Mouse (Mus musculus) midbrain, embryonic 11.5 days (tissue): ENCODE measurements around the gene Sbk3. TPM values are rescaled to one million over a fixed set of nuclear protein-coding genes. Genes with fewer than 3 reads are reported as not detected.

Experiments
- ATAC-seq: fragments of 200-750 bp; cut with Nextera tagmentation; 2 replicates; pipeline ENCODE4 v1.8.0; 2017; ENCODE audit warnings: moderate TSS enrichment, moderate library complexity; ENCODE audit not compliant: low FRiP score
- DNase-seq: peaks from one replicate; pipeline ENCODE4 v3.0.0; 2015; ENCODE audit warnings: low spot score; ENCODE audit errors: missing footprints
- H3K27ac ChIP-seq: fragments of 300-500 bp; sonication (generic); 2 replicates; pipeline ENCODE4 v1.5.1; 2014; ENCODE audit warnings: low read depth, low read length
- H3K27me3 ChIP-seq: fragments of 300-500 bp; sonication (generic); 2 replicates; pipeline ENCODE4 v1.6.1; 2014; ENCODE audit warnings: mild to moderate bottlenecking, low read length, moderate library complexity, mixed read lengths; ENCODE audit not compliant: control insufficient read depth, insufficient read depth
- H3K36me3 ChIP-seq: fragments of 300-500 bp; sonication (generic); 2 replicates; pipeline ENCODE4 v1.6.1; 2014; ENCODE audit warnings: mild to moderate bottlenecking, low read length, moderate library complexity, mixed read lengths; ENCODE audit not compliant: control insufficient read depth, insufficient read depth
- H3K4me1 ChIP-seq: fragments of 300-500 bp; sonication (generic); 2 replicates; pipeline ENCODE4 v1.6.1; 2014; ENCODE audit warnings: low read length; ENCODE audit not compliant: control insufficient read depth, insufficient read depth
- H3K4me2 ChIP-seq: fragments of 300-500 bp; sonication (generic); 2 replicates; pipeline ENCODE4 v1.6.1; 2014; ENCODE audit warnings: mild to moderate bottlenecking, moderate library complexity
- H3K4me3 ChIP-seq: fragments of 300-500 bp; sonication (generic); 2 replicates; pipeline ENCODE4 v1.5.1; 2014; ENCODE audit warnings: low read depth, low read length
- H3K9ac ChIP-seq: fragments of 300-500 bp; sonication (generic); 2 replicates; pipeline ENCODE4 v1.6.1; 2014; ENCODE audit warnings: low read length
- H3K9me3 ChIP-seq: fragments of 300-500 bp; sonication (generic); 2 replicates; pipeline ENCODE4 v1.6.1; 2016; ENCODE audit warnings: low read length; ENCODE audit not compliant: control insufficient read depth
- WGBS: fragments of 180-500 bp; shearing (Covaris S2); extraction: QIAGEN DNeasy Blood & Tissue Kit; methylation state at CpG from one replicate; pipeline ENCODE4 v1.1.7; 2014; 5-methylcytosine and 5-hydroxymethylcytosine counted together
- polyA plus RNA-seq: library from polyadenylated mRNA; unstranded; fragments of >200 nt; fragmentation: Nextera tagmentation; extraction: Ambion mirVana; gene quantifications from 2 replicates; pipeline ENCODE4 v1.2.1, GENCODE M21; 2014

The Sbk3 gene
- polyA plus RNA-seq, 1 experiment from 2014 or later: not detected

- ATAC-seq: peak; percentile 81
- Histone ChIP-seq H3K27ac (no peak overlapping the region), H3K4me2 (peak overlapping the region; percentile 38), H3K36me3 (no peaks in the 10 kb centered on the region), H3K9ac (no peak overlapping the region), H3K4me1 (0 out of 2 replicates have a peak, but pooled peaks cover 2% of the 10 kb centered on the region), H3K27me3 (no peaks in the 10 kb centered on the region), H3K4me3 (peak overlapping the region; percentile 10; the same call in 1 of the 2 replicates), H3K9me3 (no peaks in the 10 kb centered on the region)
- peak; percentile 98 for DNase-seq
- 18% methylated on average over 15 of the region's 15 CpGs for WGBS
Measured at GRCm38 (mm10) chr7:4943223-4943815, 27.6 kb downstream of the Sbk3 start.

GRCm38 (mm10) chr7:4942673-4943072, 28.3 kb downstream of the Sbk3 start:
- Histone ChIP-seq H3K9ac (no peak overlapping the region), H3K4me3 (no peak overlapping the region), H3K36me3 (no peaks in the 10 kb centered on the region), H3K27me3 (no peaks in the 10 kb centered on the region), H3K9me3 (no peaks in the 10 kb centered on the region), H3K4me1 (0 out of 2 replicates have a peak, but pooled peaks cover 2% of the 10 kb centered on the region), H3K27ac (no peak overlapping the region), H3K4me2 (no peak overlapping the region)
- WGBS: 57% methylated on average over 5 of the region's 5 CpGs
- DNase-seq (no peak), ATAC-seq (no peak)

- ATAC-seq: peak; percentile 49; the same call in 1 of the 2 replicates
- no peak overlapping the region for H3K4me3 ChIP-seq
- 19% methylated on average over 9 of the region's 9 CpGs for WGBS
Measured at GRCm38 (mm10) chr7:4940068-4940479, 30.9 kb downstream of the Sbk3 start.

GRCm38 (mm10) chr7:4938456-4938855, 32.5 kb downstream of the Sbk3 start:
- DNase-seq (peak; percentile 95), ATAC-seq (no peak)
- Histone ChIP-seq H3K36me3 (no peaks in the 10 kb centered on the region), H3K27ac (no peak overlapping the region), H3K9me3 (no peaks in the 10 kb centered on the region; the same call in 1 of the 2 replicates), H3K27me3 (no peaks in the 10 kb centered on the region), H3K4me2 (no peak overlapping the region), H3K4me1 (no peaks in the 10 kb centered on the region), H3K9ac (no peak overlapping the region), H3K4me3 (no peak overlapping the region)
- WGBS: 44% methylated on average over 2 of the region's 2 CpGs

More at GRCm38 (mm10) chr7:4940068-4940479, 30.9 kb downstream of the Sbk3 start:
- H3K9ac ChIP-seq: no peak overlapping the region
- 0 out of 2 replicates have a peak, but pooled peaks cover 2% of the 10 kb centered on the region for H3K4me1 ChIP-seq
- H3K9me3 ChIP-seq: no peaks in the 10 kb centered on the region
- H3K4me2 ChIP-seq: no peak overlapping the region
- no peaks in the 10 kb centered on the region for H3K27me3 ChIP-seq
- H3K27ac ChIP-seq: no peak overlapping the region
- H3K36me3 ChIP-seq: no peaks in the 10 kb centered on the region
- peak; percentile 98 for DNase-seq

GRCm38 (mm10) chr7:4937392-4937791, 33.6 kb downstream of the Sbk3 start:
- no peak overlapping the region for H3K9ac ChIP-seq
- no peaks in the 10 kb centered on the region for H3K27me3 ChIP-seq
- DNase-seq (no peak), ATAC-seq (no peak)
- no peaks in the 10 kb centered on the region; the same call in 1 of the 2 replicates for H3K9me3 ChIP-seq
- H3K4me1 ChIP-seq: no peaks in the 10 kb centered on the region
- H3K27ac ChIP-seq: no peak overlapping the region
- 74% methylated on average over 11 of the region's 11 CpGs for WGBS
- no peak overlapping the region for H3K4me3 ChIP-seq
- H3K4me2 ChIP-seq: no peak overlapping the region
- H3K36me3 ChIP-seq: no peaks in the 10 kb centered on the region

GRCm38 (mm10) chr7:4936832-4937231, 34.1 kb downstream of the Sbk3 start:
- Histone ChIP-seq H3K4me1 (no peaks in the 10 kb centered on the region), H3K9me3 (no peaks in the 10 kb centered on the region; the same call in 1 of the 2 replicates), H3K36me3 (no peaks in the 10 kb centered on the region), H3K27me3 (no peaks in the 10 kb centered on the region), H3K27ac (no peak overlapping the region), H3K4me2 (no peak overlapping the region), H3K4me3 (no peak overlapping the region), H3K9ac (no peak overlapping the region)
- 84% methylated on average over 10 of the region's 10 CpGs for WGBS
- no peak for DNase-seq
- ATAC-seq: no peak

GRCm38 (mm10) chr7:4934160-4934914, 36.6 kb downstream of the Sbk3 start:
- WGBS: 79% methylated on average over 4 of the region's 4 CpGs
- H3K9ac ChIP-seq: no peak overlapping the region
- no peak for ATAC-seq
- H3K36me3 ChIP-seq: no peaks in the 10 kb centered on the region
- H3K4me1 ChIP-seq: no peaks in the 10 kb centered on the region
- no peak overlapping the region for H3K4me2 ChIP-seq
- DNase-seq: no peak
- no peak overlapping the region for H3K4me3 ChIP-seq
- no peaks in the 10 kb centered on the region for H3K27me3 ChIP-seq
- no peaks in the 10 kb centered on the region; the same call in 1 of the 2 replicates for H3K9me3 ChIP-seq
- H3K27ac ChIP-seq: no peak overlapping the region

GRCm38 (mm10) chr7:4933103-4933502, 37.9 kb downstream of the Sbk3 start:
- Histone ChIP-seq H3K27ac (no peak overlapping the region), H3K4me2 (no peak overlapping the region), H3K9ac (no peak overlapping the region), H3K36me3 (no peaks in the 10 kb centered on the region), H3K27me3 (no peaks in the 10 kb centered on the region), H3K9me3 (no peaks in the 10 kb centered on the region; the same call in 1 of the 2 replicates), H3K4me1 (no peaks in the 10 kb centered on the region), H3K4me3 (no peak overlapping the region)
- no peak for DNase-seq
- ATAC-seq: no peak
- WGBS: 81% methylated on average over 12 of the region's 12 CpGs

GRCm38 (mm10) chr7:4928323-4928722, 42.6 kb downstream of the Sbk3 start:
- no peak overlapping the region for H3K4me3 ChIP-seq
- no peaks in the 10 kb centered on the region for H3K36me3 ChIP-seq
- no peak for DNase-seq
- H3K4me2 ChIP-seq: no peak overlapping the region
- no peak overlapping the region for H3K27ac ChIP-seq
- H3K4me1 ChIP-seq: peaks cover 39% of the 10 kb centered on the region
- no peak overlapping the region for H3K9ac ChIP-seq
- no peaks in the 10 kb centered on the region for H3K27me3 ChIP-seq
- no peaks in the 10 kb centered on the region for H3K9me3 ChIP-seq
- 86% methylated on average over 17 of the region's 17 CpGs for WGBS
- ATAC-seq: no peak
